Mouse (Mus musculus): ENCODE measurements around the gene Ly75. TPM values are rescaled to one million over a fixed set of nuclear protein-coding genes. Genes with fewer than 3 reads are reported as not detected.

Ly75 gene
- polyA plus RNA-seq, 1 experiment from 2014 or later: 4.5 TPM

DNA sequence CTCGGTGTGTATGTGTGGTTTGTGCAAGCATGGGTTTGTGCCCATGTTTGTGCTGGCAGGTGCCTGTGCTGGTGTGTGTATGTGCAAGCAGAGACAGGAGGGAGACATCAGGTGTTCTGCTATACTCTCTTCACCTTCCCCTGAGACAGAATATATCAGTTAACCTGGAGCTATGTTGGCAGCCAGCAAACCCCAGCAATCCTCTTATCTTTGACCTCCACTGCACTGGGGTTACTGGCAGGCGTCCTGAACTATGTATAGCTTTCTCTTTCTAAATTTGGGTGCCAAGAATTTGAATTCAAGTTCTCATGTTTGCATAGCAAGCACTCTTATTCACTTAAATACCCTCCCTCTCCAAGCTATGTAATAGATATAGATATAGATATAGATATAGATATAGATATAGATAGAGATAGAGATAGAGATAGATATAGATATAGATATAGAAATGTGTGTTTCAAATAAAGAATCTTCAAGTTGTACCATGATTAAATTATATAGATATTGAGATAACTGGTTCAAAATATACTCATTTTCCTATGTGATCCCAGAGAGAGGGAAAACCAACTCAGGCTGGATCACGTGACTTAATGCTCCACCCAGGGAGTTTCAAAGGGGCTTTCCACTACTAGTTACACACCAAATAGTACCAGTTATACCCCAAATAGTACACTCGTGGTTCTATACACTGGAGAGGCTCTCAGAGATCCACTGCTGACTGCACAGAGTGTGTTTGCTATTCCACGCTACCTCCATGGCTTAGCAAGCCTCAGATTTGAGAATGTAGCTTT, 17.1 kb downstream of the Ly75 start:
- no peak for ATAC-seq (ENCODE audit: low FRiP score, low TSS enrichment)
- Histone ChIP-seq H3K4me3 (ENCODE audit: low read length) (no peak overlapping the region), H3K4me1 (ENCODE audit: control insufficient read depth, insufficient read depth, low read length) (no peaks in the 10 kb centered on the region), H3K36me3 (ENCODE audit: control insufficient read depth, insufficient read depth, low read length) (no peaks in the 10 kb centered on the region), H3K4me2 (replicated peaks; ENCODE audit: low read depth, low read length) (no peak overlapping the region), H3K27ac (ENCODE audit: low read depth, low read length) (no peak overlapping the region), H3K9me3 (ENCODE audit: control insufficient read depth, low read length) (no peaks in the 10 kb centered on the region), H3K27me3 (ENCODE audit: control insufficient read depth, insufficient read depth, low read length) (no peaks in the 10 kb centered on the region), H3K9ac (ENCODE audit: low read depth, low read length) (no peak overlapping the region)
- WGBS: 83% methylated on average over 5 of the region's 5 CpGs

DNA sequence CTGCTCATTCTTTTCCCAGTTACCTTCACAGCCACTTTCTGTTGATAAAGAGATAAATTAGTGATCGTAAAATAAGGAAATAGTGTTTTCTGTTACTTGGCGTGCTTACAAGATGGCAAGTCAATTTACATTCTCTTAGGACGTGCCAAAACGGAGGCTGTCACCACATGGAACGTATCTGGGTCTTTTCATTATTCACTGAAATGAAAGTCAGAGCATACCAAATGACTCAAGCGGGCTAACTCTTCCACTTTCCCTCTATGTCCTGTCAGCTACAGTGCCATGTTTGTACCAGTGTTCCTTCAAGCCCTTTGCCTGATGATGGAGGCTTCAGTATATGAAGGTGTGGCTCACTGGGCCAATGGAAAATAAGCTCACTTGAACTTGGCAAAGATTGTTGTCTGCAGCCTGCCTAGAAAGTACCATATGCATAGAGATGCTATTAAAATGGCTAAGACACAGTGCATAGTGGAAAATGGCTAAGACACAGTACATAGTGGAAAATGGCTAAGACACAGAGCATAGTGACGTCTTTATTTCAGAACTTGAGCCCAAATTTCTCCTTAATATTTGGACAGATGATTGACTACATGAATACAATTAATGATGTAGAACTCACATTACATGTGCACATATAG, 17.8 kb downstream of the Ly75 start:
- Histone ChIP-seq H3K4me3 (ENCODE audit: low read length) (no peak overlapping the region), H3K9me3 (ENCODE audit: control insufficient read depth, low read length) (no peaks in the 10 kb centered on the region), H3K4me2 (replicated peaks; ENCODE audit: low read depth, low read length) (no peak overlapping the region), H3K27ac (ENCODE audit: low read depth, low read length) (no peak overlapping the region), H3K27me3 (ENCODE audit: control insufficient read depth, insufficient read depth, low read length) (no peaks in the 10 kb centered on the region), H3K4me1 (ENCODE audit: control insufficient read depth, insufficient read depth, low read length) (no peaks in the 10 kb centered on the region), H3K9ac (ENCODE audit: low read depth, low read length) (no peak overlapping the region), H3K36me3 (ENCODE audit: control insufficient read depth, insufficient read depth, low read length) (no peaks in the 10 kb centered on the region)
- ATAC-seq (ENCODE audit: low FRiP score, low TSS enrichment): no peak
- 65% methylated on average over 7 of the region's 7 CpGs for WGBS

GRCm38 (mm10) chr2:60362146-60362545, 21.0 kb downstream of the Ly75 start:
- Histone ChIP-seq H3K27ac (ENCODE audit: low read depth, low read length) (no peak overlapping the region), H3K36me3 (ENCODE audit: control insufficient read depth, insufficient read depth, low read length) (no peaks in the 10 kb centered on the region; the same call in 1 of the 2 replicates), H3K4me3 (ENCODE audit: low read length) (no peak overlapping the region), H3K9me3 (ENCODE audit: control insufficient read depth, low read length) (no peaks in the 10 kb centered on the region), H3K4me2 (replicated peaks; ENCODE audit: low read depth, low read length) (no peak overlapping the region), H3K4me1 (ENCODE audit: control insufficient read depth, insufficient read depth, low read length) (no peaks in the 10 kb centered on the region), H3K9ac (ENCODE audit: low read depth, low read length) (no peak overlapping the region), H3K27me3 (ENCODE audit: control insufficient read depth, insufficient read depth, low read length) (no peaks in the 10 kb centered on the region)
- no peak for ATAC-seq (ENCODE audit: low FRiP score, low TSS enrichment)
- 91% methylated on average over 6 of the region's 6 CpGs for WGBS

GRCm38 (mm10) chr2:60359796-60360195, 23.3 kb downstream of the Ly75 start:
- Histone ChIP-seq H3K4me3 (ENCODE audit: low read length) (no peak overlapping the region), H3K9me3 (ENCODE audit: control insufficient read depth, low read length) (no peaks in the 10 kb centered on the region), H3K27me3 (ENCODE audit: control insufficient read depth, insufficient read depth, low read length) (no peaks in the 10 kb centered on the region), H3K4me2 (replicated peaks; ENCODE audit: low read depth, low read length) (no peak overlapping the region), H3K36me3 (ENCODE audit: control insufficient read depth, insufficient read depth, low read length) (no peaks in the 10 kb centered on the region; the same call in 1 of the 2 replicates), H3K4me1 (ENCODE audit: control insufficient read depth, insufficient read depth, low read length) (no peaks in the 10 kb centered on the region), H3K9ac (ENCODE audit: low read depth, low read length) (no peak overlapping the region), H3K27ac (ENCODE audit: low read depth, low read length) (no peak overlapping the region)
- WGBS: 97% methylated on average over 3 of the region's 3 CpGs
- no peak for ATAC-seq (ENCODE audit: low FRiP score, low TSS enrichment)

- Histone ChIP-seq H3K27me3 (ENCODE audit: control insufficient read depth, insufficient read depth, low read length) (no peaks in the 10 kb centered on the region), H3K27ac (ENCODE audit: low read depth, low read length) (no peak overlapping the region), H3K4me2 (replicated peaks; ENCODE audit: low read depth, low read length) (no peak overlapping the region), H3K36me3 (ENCODE audit: control insufficient read depth, insufficient read depth, low read length) (no peaks in the 10 kb centered on the region; the same call in 1 of the 2 replicates), H3K4me1 (ENCODE audit: control insufficient read depth, insufficient read depth, low read length) (no peaks in the 10 kb centered on the region), H3K9me3 (ENCODE audit: control insufficient read depth, low read length) (no peaks in the 10 kb centered on the region), H3K4me3 (ENCODE audit: low read length) (no peak overlapping the region), H3K9ac (ENCODE audit: low read depth, low read length) (no peak overlapping the region)
- no peak for ATAC-seq (ENCODE audit: low FRiP score, low TSS enrichment)
- WGBS: 47% methylated on average over 3 of the region's 3 CpGs
Observed at GRCm38 (mm10) chr2:60355388-60355683, 27.8 kb downstream of the Ly75 start.

- Histone ChIP-seq H3K4me1 (ENCODE audit: control insufficient read depth, insufficient read depth, low read length) (no peaks in the 10 kb centered on the region), H3K4me2 (replicated peaks; ENCODE audit: low read depth, low read length) (no peak overlapping the region), H3K9me3 (ENCODE audit: control insufficient read depth, low read length) (no peaks in the 10 kb centered on the region), H3K4me3 (ENCODE audit: low read length) (no peak overlapping the region), H3K9ac (ENCODE audit: low read depth, low read length) (no peak overlapping the region), H3K36me3 (ENCODE audit: control insufficient read depth, insufficient read depth, low read length) (no peaks in the 10 kb centered on the region; the same call in 1 of the 2 replicates), H3K27me3 (ENCODE audit: control insufficient read depth, insufficient read depth, low read length) (no peaks in the 10 kb centered on the region), H3K27ac (ENCODE audit: low read depth, low read length) (no peak overlapping the region)
- ATAC-seq (ENCODE audit: low FRiP score, low TSS enrichment): no peak
- 59% methylated on average over 18 of the region's 18 CpGs for WGBS
Observed at GRCm38 (mm10) chr2:60354541-60355387, 28.3 kb downstream of the Ly75 start.

DNA sequence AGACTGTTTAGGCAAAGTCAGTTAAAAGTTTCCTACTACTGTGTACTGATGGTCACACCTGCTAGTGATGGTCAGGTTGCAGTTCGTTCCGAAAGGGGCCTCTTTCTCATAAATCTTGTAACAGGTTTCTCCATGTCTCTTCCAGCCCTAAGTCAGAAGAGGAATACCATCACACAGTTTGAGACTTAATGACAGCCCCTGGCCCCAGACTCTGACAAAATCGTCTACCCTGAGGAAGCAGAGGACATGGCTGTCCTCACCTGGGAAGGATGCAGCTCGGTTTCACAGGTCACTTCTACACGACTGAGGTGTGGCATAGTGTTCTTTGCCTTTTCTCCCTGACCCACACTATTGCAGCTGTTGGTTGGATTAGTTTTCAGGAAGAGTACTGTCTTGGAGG, 30.8 kb downstream of the Ly75 start:
- H3K4me2 ChIP-seq (replicated peaks; ENCODE audit: low read depth, low read length): no peak overlapping the region
- H3K27ac ChIP-seq (ENCODE audit: low read depth, low read length): no peak overlapping the region
- no peak for ATAC-seq (ENCODE audit: low FRiP score, low TSS enrichment)
- no peak overlapping the region for H3K9ac ChIP-seq (ENCODE audit: low read depth, low read length)
- H3K4me1 ChIP-seq (ENCODE audit: control insufficient read depth, insufficient read depth, low read length): no peaks in the 10 kb centered on the region
- no peaks in the 10 kb centered on the region; the same call in 1 of the 2 replicates for H3K36me3 ChIP-seq (ENCODE audit: control insufficient read depth, insufficient read depth, low read length)
- WGBS: 55% methylated on average over 5 of the region's 5 CpGs
- no peaks in the 10 kb centered on the region for H3K27me3 ChIP-seq (ENCODE audit: control insufficient read depth, insufficient read depth, low read length)
- no peak overlapping the region for H3K4me3 ChIP-seq (ENCODE audit: low read length)
- no peaks in the 10 kb centered on the region for H3K9me3 ChIP-seq (ENCODE audit: control insufficient read depth, low read length)

DNA sequence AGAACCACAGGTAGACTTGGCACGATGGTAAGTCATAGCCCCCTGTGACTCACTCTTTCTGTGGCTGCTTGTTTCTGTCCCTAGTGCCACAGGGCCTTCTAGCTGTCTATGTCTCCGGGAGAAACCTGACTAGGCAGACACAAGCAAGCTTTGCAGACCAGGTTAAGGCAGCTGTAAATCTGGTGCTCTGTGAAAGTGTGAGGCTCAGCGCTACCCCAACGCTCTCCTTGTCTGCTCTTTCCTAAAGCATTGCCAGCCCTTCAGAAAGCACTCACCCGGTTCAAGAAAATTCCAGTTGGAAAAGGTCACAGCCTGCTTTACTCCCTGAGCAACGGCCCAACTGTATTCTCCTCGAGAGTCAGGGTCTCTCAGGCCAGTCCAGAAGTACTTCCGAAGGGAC, 31.3 kb downstream of the Ly75 start:
- Histone ChIP-seq H3K36me3 (ENCODE audit: control insufficient read depth, insufficient read depth, low read length) (no peaks in the 10 kb centered on the region), H3K9ac (ENCODE audit: low read depth, low read length) (no peak overlapping the region), H3K4me2 (replicated peaks; ENCODE audit: low read depth, low read length) (no peak overlapping the region), H3K4me3 (ENCODE audit: low read length) (no peak overlapping the region), H3K4me1 (ENCODE audit: control insufficient read depth, insufficient read depth, low read length) (no peaks in the 10 kb centered on the region), H3K27ac (ENCODE audit: low read depth, low read length) (no peak overlapping the region), H3K9me3 (ENCODE audit: control insufficient read depth, low read length) (no peaks in the 10 kb centered on the region), H3K27me3 (ENCODE audit: control insufficient read depth, insufficient read depth, low read length) (no peaks in the 10 kb centered on the region)
- no peak for ATAC-seq (ENCODE audit: low FRiP score, low TSS enrichment)
- WGBS: 48% methylated on average over 8 of the region's 8 CpGs

- no peaks in the 10 kb centered on the region for H3K36me3 ChIP-seq (ENCODE audit: control insufficient read depth, insufficient read depth, low read length)
- H3K4me1 ChIP-seq (ENCODE audit: control insufficient read depth, insufficient read depth, low read length): no peaks in the 10 kb centered on the region
- no peak overlapping the region for H3K4me3 ChIP-seq (ENCODE audit: low read length)
- H3K4me2 ChIP-seq (replicated peaks; ENCODE audit: low read depth, low read length): no peak overlapping the region
- no peaks in the 10 kb centered on the region for H3K9me3 ChIP-seq (ENCODE audit: control insufficient read depth, low read length)
- 85% methylated on average over 7 of the region's 7 CpGs for WGBS
- no peaks in the 10 kb centered on the region for H3K27me3 ChIP-seq (ENCODE audit: control insufficient read depth, insufficient read depth, low read length)
- no peak overlapping the region for H3K27ac ChIP-seq (ENCODE audit: low read depth, low read length)
- no peak overlapping the region for H3K9ac ChIP-seq (ENCODE audit: low read depth, low read length)
- ATAC-seq (ENCODE audit: low FRiP score, low TSS enrichment): no peak
Observed at GRCm38 (mm10) chr2:60347875-60348274, 35.2 kb downstream of the Ly75 start.

Measured in kidney, embryonic 14.5 days (tissue).